Mouse (Mus musculus): ENCODE results near the gene Man1b1. TPM values are rescaled to one million over a fixed set of nuclear protein-coding genes. Genes with fewer than 3 reads are reported as not detected.

The Man1b1 gene
- polyA plus RNA-seq, 1 experiment from 2014 or later, result 60.0 TPM

GRCm38 (mm10) chr2:25354211-25354610, 22.1 kb downstream of the Man1b1 start:
- no peaks in the 10 kb centered on the region for H3K27me3 ChIP-seq
- H3K9me3 ChIP-seq, result no peaks in the 10 kb centered on the region
- H3K9ac ChIP-seq (replicated peaks), result no peak overlapping the region
- H3K4me2 ChIP-seq (replicated peaks), result no peak overlapping the region
- no peak overlapping the region for H3K27ac ChIP-seq
- peaks cover 24% of the 10 kb centered on the region for H3K4me1 ChIP-seq (replicated peaks)
- no peak for ATAC-seq
- WGBS, result 89% methylated on average over 6 of the region's 6 CpGs
- H3K4me3 ChIP-seq (replicated peaks), result no peak overlapping the region
- peaks cover 49% of the 10 kb centered on the region for H3K36me3 ChIP-seq

- peaks cover 24% of the 10 kb centered on the region for H3K4me1 ChIP-seq (replicated peaks)
- H3K9ac ChIP-seq (replicated peaks), result peak overlapping the region; percentile 60
- H3K27ac ChIP-seq, result no peak overlapping the region
- peak overlapping the region; percentile 91 for H3K4me2 ChIP-seq (replicated peaks)
- H3K9me3 ChIP-seq, result no peaks in the 10 kb centered on the region
- ATAC-seq, result peak; percentile 38; the same call in 1 of the 2 replicates
- no peaks in the 10 kb centered on the region for H3K27me3 ChIP-seq
- H3K36me3 ChIP-seq, result peaks cover 35% of the 10 kb centered on the region
- WGBS, result 38% methylated on average over 18 of the region's 18 CpGs
- H3K4me3 ChIP-seq (replicated peaks), result peak overlapping the region; percentile 55
Measured at GRCm38 (mm10) chr2:25355419-25356066, 23.4 kb downstream of the Man1b1 start.

GRCm38 (mm10) chr2:25356208-25357079, 24.3 kb downstream of the Man1b1 start, which contains the start of gene Dpp7:
Gene Dpp7 (minus strand): TSS chr2:25356359.
- peak within 1 kb of the TSS; percentile 91 for H3K4me2 ChIP-seq (replicated peaks)
- peaks cover 24% of the 10 kb centered on the region for H3K4me1 ChIP-seq (replicated peaks)
- peak within 1 kb of the TSS; percentile 60 for H3K9ac ChIP-seq (replicated peaks)
- H3K27ac ChIP-seq, result no peak within 1 kb of the TSS
- H3K27me3 ChIP-seq, result no peaks in the 10 kb centered on the region
- H3K36me3 ChIP-seq, result peaks cover 26% of the 10 kb centered on the region
- H3K9me3 ChIP-seq, result no peaks in the 10 kb centered on the region
- 3% methylated on average over 13 of the region's 13 CpGs for WGBS
- peak within 1 kb of the TSS; percentile 55 for H3K4me3 ChIP-seq (replicated peaks)
- ATAC-seq, result peak; percentile 87

GRCm38 (mm10) chr2:25359848-25360247, 27.7 kb downstream of the Man1b1 start:
- H3K36me3 ChIP-seq, result no peaks in the 10 kb centered on the region
- H3K9ac ChIP-seq (replicated peaks), result no peak overlapping the region
- no peak overlapping the region for H3K27ac ChIP-seq
- no peak overlapping the region for H3K4me2 ChIP-seq (replicated peaks)
- no peaks in the 10 kb centered on the region for H3K9me3 ChIP-seq
- no peak for ATAC-seq
- H3K4me1 ChIP-seq (replicated peaks), result peaks cover 26% of the 10 kb centered on the region
- WGBS, result 75% methylated on average over 4 of the region's 4 CpGs
- peaks cover 19% of the 10 kb centered on the region for H3K27me3 ChIP-seq
- no peak overlapping the region for H3K4me3 ChIP-seq (replicated peaks)

- H3K36me3 ChIP-seq, result no peaks in the 10 kb centered on the region
- 65% methylated on average over 13 of the region's 13 CpGs for WGBS
- ATAC-seq, result no peak
- H3K4me1 ChIP-seq (replicated peaks), result peaks cover 11% of the 10 kb centered on the region
- H3K9me3 ChIP-seq, result no peaks in the 10 kb centered on the region
- H3K27me3 ChIP-seq, result peaks cover 48% of the 10 kb centered on the region
- no peak overlapping the region for H3K27ac ChIP-seq
- no peak overlapping the region for H3K4me3 ChIP-seq (replicated peaks)
- H3K4me2 ChIP-seq (replicated peaks), result no peak overlapping the region
- no peak overlapping the region; the same call in 1 of the 2 replicates for H3K9ac ChIP-seq (replicated peaks)
Measured at GRCm38 (mm10) chr2:25363478-25364178, 31.5 kb downstream of the Man1b1 start.

- no peak overlapping the region; the same call in 1 of the 2 replicates for H3K4me2 ChIP-seq (replicated peaks)
- H3K27me3 ChIP-seq, result peaks cover 52% of the 10 kb centered on the region
- H3K9ac ChIP-seq (replicated peaks), result no peak overlapping the region
Measured at GRCm38 (mm10) chr2:25364313-25364712, 32.2 kb downstream of the Man1b1 start.

GRCm38 (mm10) chr2:25364761-25365090, 32.6 kb downstream of the Man1b1 start:
- no peaks in the 10 kb centered on the region for H3K36me3 ChIP-seq
- H3K9ac ChIP-seq (replicated peaks), result peak overlapping the region; percentile 67; the same call in 1 of the 2 replicates
- H3K4me3 ChIP-seq (replicated peaks), result peak overlapping the region; percentile 54
- no peak overlapping the region for H3K27ac ChIP-seq
- peaks cover 52% of the 10 kb centered on the region for H3K27me3 ChIP-seq
- peak overlapping the region; percentile 96 for H3K4me2 ChIP-seq (replicated peaks)
- no peaks in the 10 kb centered on the region for H3K9me3 ChIP-seq
- ATAC-seq, result peak; percentile 45
- WGBS, result 32% methylated on average over 9 of the region's 9 CpGs
- peaks cover 11% of the 10 kb centered on the region for H3K4me1 ChIP-seq (replicated peaks)

More at GRCm38 (mm10) chr2:25364313-25364712, 32.2 kb downstream of the Man1b1 start:
- Histone ChIP-seq H3K4me3 (replicated peaks) (no peak overlapping the region), H3K9me3 (no peaks in the 10 kb centered on the region), H3K27ac (no peak overlapping the region), H3K36me3 (no peaks in the 10 kb centered on the region), H3K4me1 (replicated peaks) (peaks cover 11% of the 10 kb centered on the region)
- no peak for ATAC-seq
- WGBS, result 84% methylated on average over 4 of the region's 4 CpGs

- H3K9ac ChIP-seq (replicated peaks), result peak within 1 kb of the TSS; percentile 67
- WGBS, result under 1% methylated on average over 54 of the region's 54 CpGs
- peak within 1 kb of the TSS; percentile 96 for H3K4me2 ChIP-seq (replicated peaks)
- peak within 1 kb of the TSS; percentile 54 for H3K4me3 ChIP-seq (replicated peaks)
- H3K4me1 ChIP-seq (replicated peaks), result peaks cover 11% of the 10 kb centered on the region
- peaks cover 52% of the 10 kb centered on the region for H3K27me3 ChIP-seq
- no peaks in the 10 kb centered on the region for H3K36me3 ChIP-seq
- peak within 1 kb of the TSS; percentile 25; the same call in 1 of the 2 replicates for H3K27ac ChIP-seq
- peak; percentile 87 for ATAC-seq
- H3K9me3 ChIP-seq, result no peaks in the 10 kb centered on the region
Measured at GRCm38 (mm10) chr2:25365091-25365761, 33.1 kb downstream of the Man1b1 start, which contains the start of gene Uap1l1. Gene Uap1l1 (minus strand): TSS chr2:25365682.

GRCm38 (mm10) chr2:25369996-25370395, 37.9 kb downstream of the Man1b1 start:
- ATAC-seq, result no peak
- WGBS, result 89% methylated on average over 3 of the region's 3 CpGs

GRCm38 (mm10) chr2:25371764-25372643, 39.9 kb downstream of the Man1b1 start, which contains the start of gene Sapcd2:
Gene Sapcd2 (plus strand): TSS chr2:25372321.
- H3K4me2 ChIP-seq (replicated peaks), result peak within 1 kb of the TSS; percentile 98
- peak; percentile 95 for ATAC-seq
- WGBS, result 1% methylated on average over 65 of the region's 65 CpGs

More at GRCm38 (mm10) chr2:25369996-25370395, 37.9 kb downstream of the Man1b1 start:
- H3K27me3 ChIP-seq, result peaks cover 45% of the 10 kb centered on the region
- no peak overlapping the region for H3K9ac ChIP-seq (replicated peaks)
- no peak overlapping the region for H3K27ac ChIP-seq
- H3K36me3 ChIP-seq, result 0 out of 2 replicates have a peak, but pooled peaks cover under 1% of the 10 kb centered on the region
- no peaks in the 10 kb centered on the region for H3K9me3 ChIP-seq
- H3K4me2 ChIP-seq (replicated peaks), result no peak overlapping the region
- H3K4me1 ChIP-seq (replicated peaks), result peaks cover 34% of the 10 kb centered on the region
- no peak overlapping the region for H3K4me3 ChIP-seq (replicated peaks)

More at GRCm38 (mm10) chr2:25371764-25372643, 39.9 kb downstream of the Man1b1 start, which contains the start of gene Sapcd2:
- Histone ChIP-seq H3K27ac (peak within 1 kb of the TSS; percentile 82), H3K9me3 (no peaks in the 10 kb centered on the region), H3K27me3 (peaks cover 26% of the 10 kb centered on the region), H3K36me3 (peaks cover 12% of the 10 kb centered on the region; the same call in 1 of the 2 replicates), H3K4me1 (replicated peaks) (peaks cover 28% of the 10 kb centered on the region), H3K9ac (replicated peaks) (peak within 1 kb of the TSS; percentile 74), H3K4me3 (replicated peaks) (peak within 1 kb of the TSS; percentile 70)

All from midbrain, embryonic 13.5 days (tissue).